ENCODE assay signal across 16 mouse cellular contexts in genomic region chr9:71004631-71005030, GRCm38 (mm10). TPM values are rescaled to one million over a fixed set of nuclear protein-coding genes. Genes with fewer than 3 reads are reported as not detected.
"Had no signal": no experiment of that assay in that cellular context is flagged by ENCODE, and none has a peak within 500 bp of the region (broad histone marks: within the 10 kb centered on the region; RNA-seq: fewer than 3 reads in every experiment).

No protein-coding gene starts in this region.

- DNase-seq: liver, embryonic 13.5 days; liver, postnatal 0 days; lung, adult 2 months; lung, postnatal 14 days; lung, postnatal 36 days; right cerebral cortex, adult 18-20 months; right cerebral cortex, postnatal 25 days; right cerebral cortex, postnatal 4 days; spleen, adult 18-20 months; thymus, adult 18-20 months; thymus, postnatal 25 days; thymus, postnatal 4 days had no signal

RNA-seq across cellular contexts. Expression of gene Lipc, which starts 52.6 kb away (rescaled TPM):
- polyA plus RNA-seq: midbrain, embryonic 11.5 days; midbrain, embryonic 13.5 days; midbrain, postnatal 0 days; neural tube, embryonic 12.5 days had no signal
